Mouse (Mus musculus) adrenal gland, adult 18-20 months (tissue): Measurements from ENCODE around the gene Rgs5. TPM values are rescaled to one million over a fixed set of nuclear protein-coding genes. Genes with fewer than 3 reads are reported as not detected.

Experiments used
- DNase-seq, 2 experiments: peaks; one replicate each; pipeline ENCODE4 v3.0.0; 2021 to 2022; ENCODE audit warnings: low spot score in 2 of 2
- long read RNA-seq, 2 experiments: library from polyadenylated mRNA; stranded (forward); transcript quantifications; one replicate each; pipeline ENCODE4 v2.0.0; 2021
- total RNA-seq, 2 experiments: library from RNA; stranded (reverse); gene quantifications; 1 replicate in 1 of 2; 2 replicates in 1 of 2; pipeline ENCODE4 v1.2.3; 2021

The Rgs5 gene
- 10 to 100 TPM; 26.0 to 66.4 TPM for total RNA-seq
- long read RNA-seq, experiment 1, full-length matches to known transcripts: 55 of 56 reads
- long read RNA-seq, experiment 1, partial matches to known transcripts: 0 of 56 reads
- long read RNA-seq, experiment 1, other reads (novel, unspliced or antisense): 1 of 56 reads
- long read RNA-seq, experiment 2, full-length matches to known transcripts: 10 of 10 reads
- long read RNA-seq, experiment 2, partial matches to known transcripts: 0 of 10 reads
- long read RNA-seq, experiment 2, other reads (novel, unspliced or antisense): 0 of 10 reads

DNA sequence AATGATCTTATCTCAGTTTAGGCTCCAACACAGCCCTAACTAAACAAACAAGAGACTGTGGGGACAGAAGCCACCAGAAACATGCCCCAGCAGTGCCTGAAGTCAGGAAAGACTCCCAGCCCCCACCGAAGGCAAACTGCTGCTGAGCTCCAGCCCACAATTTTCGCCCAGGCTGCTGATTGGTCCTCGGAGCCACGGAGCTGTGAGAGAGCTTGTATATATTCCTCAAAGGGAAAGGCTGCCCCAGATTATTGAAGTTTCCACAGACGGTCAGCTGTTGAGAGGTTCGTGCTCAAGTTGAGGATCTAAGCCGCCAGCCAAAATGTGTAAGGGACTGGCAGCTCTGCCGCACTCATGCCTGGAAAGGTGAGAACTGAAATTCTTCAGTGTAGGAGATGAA is at the start of gene Rgs5:
Rgs5 (plus strand) TSS at position 246 of the 400 bp plus-strand sequence.
- DNase-seq: no peak

DNA sequence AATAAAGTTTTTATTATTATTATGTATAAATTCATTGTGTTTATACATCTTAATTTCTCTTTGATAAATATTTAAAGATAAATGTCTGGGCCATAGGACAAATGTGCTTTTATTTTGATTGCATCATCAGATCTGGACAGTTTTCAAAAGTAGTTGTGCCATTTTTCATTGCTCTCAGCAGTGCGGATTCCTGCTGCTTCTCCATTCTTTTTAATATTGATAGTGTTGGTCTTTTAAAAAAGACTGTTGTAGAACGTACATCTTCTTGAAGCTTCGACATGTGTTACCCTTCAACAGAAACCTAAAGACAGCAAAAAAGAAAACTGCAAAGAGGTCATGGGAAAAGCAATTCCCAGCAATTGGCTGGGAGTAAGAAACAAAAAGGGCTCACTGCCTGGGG is 49.1 kb upstream of the Rgs5 start:
- DNase-seq: no peak

DNA sequence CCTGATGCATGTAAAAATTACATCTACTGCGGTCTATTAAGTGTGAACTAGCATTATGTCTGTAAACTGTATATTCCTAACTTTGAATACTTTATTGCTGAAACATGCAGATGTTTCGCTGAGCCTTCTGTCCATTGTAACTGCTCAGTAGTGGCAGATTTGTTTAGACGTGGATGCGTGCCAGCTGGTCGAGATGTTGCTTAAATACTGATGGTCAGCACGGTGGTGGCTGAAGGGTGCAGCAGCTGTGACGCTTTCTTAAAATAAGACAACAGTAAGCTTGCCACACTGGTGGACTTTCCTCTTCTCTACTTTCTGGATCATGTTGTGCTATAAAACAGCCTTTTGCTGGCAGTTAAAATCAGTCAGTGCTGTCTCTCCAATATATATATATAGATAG is 25.6 kb upstream of the Rgs5 start:
- DNase-seq: no peak

GRCm38 (mm10) chr1:169637251-169637750 is 18.0 kb upstream of the Rgs5 start:
- no peak for DNase-seq

GRCm38 (mm10) chr1:169644884-169645653 is 10.2 kb upstream of the Rgs5 start:
- no peak for DNase-seq

- DNase-seq: no peak
Observed at GRCm38 (mm10) chr1:169659479-169659878, 4.2 kb downstream of the Rgs5 start.

GRCm38 (mm10) chr1:169667328-169667727 is 12.0 kb downstream of the Rgs5 start:
- DNase-seq: no peak

DNA sequence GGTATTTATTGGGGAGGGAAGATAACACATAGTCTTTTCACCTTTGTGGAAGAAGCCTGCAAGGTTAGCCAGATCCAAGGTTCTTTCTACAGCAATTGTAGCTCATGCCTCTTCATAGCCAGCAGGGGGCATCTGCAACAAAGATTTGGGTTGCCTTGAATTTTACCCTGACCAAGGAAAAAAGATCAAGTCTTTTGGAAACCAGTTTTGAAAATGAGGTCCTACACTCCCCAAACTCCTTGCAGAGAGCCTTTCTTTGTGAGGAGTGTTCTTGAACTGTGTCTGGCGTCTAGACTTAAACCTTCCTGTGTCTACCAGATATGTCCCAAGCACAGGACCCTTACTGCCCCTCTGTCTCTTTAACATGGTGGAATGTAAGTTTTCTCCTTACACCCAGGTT is 15.4 kb downstream of the Rgs5 start:
- DNase-seq: no peak

DNA sequence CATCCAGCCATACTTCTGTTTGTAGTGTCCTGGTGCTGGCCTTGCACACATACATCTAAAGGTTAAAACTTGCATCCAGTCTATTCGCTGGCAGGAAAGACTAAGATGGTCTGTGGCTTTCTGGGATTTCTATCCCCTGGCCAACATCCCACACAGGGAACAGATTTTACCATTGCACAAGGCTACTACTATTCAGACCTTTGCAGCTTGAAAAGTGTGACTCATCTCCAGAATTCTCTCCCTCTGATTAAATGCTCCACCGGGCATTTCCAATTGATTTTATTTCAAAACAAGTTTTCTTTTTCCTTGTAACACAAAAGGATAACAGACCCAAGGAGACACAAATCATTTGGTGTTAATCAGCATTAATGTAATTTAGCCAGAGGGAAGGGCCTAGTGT is 16.5 kb downstream of the Rgs5 start:
- no peak for DNase-seq

- DNase-seq: no peak
Observed at GRCm38 (mm10) chr1:169672272-169672671, 17.0 kb downstream of the Rgs5 start.

GRCm38 (mm10) chr1:169674116-169674515 is 18.8 kb downstream of the Rgs5 start:
- DNase-seq: no peak

GRCm38 (mm10) chr1:169676751-169677150 is 21.4 kb downstream of the Rgs5 start:
- DNase-seq: no peak

DNA sequence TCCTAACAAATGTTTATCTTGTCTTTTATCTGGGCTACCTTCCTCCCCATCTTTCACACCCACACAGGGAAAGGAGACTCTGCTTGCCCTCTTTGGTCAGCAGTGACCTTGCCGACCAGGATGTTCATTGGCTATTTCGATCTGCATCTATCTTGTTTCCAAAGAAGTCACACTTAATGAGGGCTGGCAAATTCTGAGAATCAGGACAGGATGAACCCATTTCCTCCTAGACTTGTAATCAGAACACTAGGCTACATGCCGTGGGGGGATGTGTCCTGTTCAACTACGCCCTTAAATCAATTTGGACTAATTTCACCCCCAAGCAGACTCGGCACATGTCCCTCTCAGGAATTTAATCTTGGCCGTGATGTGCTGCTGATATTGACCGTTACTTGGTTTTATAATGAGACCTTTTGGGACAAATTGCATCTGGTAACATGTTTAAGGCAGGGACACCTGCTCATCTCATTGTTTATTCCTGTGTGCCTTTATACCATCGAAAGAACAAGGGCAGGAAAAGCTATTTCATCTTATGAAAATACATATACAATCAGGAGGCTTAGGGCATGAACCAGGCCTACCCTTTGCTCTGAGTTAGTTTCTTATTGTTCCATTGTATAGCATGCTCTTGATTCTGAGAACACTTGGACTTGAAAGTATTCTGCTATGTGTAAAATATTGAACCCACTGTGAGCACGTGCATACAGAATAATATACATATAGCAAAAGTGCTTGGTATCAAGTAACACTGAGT is 25.3 kb downstream of the Rgs5 start:
- DNase-seq: no peak

GRCm38 (mm10) chr1:169682775-169683497 is 27.6 kb downstream of the Rgs5 start:
- no peak for DNase-seq

- DNase-seq: no peak
Observed at GRCm38 (mm10) chr1:169685257-169685656, 30.0 kb downstream of the Rgs5 start.

DNA sequence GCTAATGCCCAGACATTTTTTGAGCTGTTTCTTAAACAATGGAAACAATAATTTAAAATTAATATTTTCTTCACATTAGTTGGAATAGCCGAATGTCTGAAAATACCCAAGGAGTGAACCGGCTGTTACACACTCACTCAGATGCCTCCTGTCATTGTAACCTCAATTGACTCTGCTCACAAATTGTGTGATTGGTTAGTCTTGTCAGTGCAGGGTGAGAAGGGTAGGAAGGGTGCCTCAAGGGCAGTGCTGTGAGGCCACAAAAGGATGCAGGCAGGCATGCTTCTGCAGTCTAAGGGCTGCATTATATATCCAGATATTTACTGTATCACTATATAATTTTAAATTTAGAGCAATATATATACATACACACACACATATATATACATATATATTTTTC is 37.7 kb downstream of the Rgs5 start:
- DNase-seq: no peak

GRCm38 (mm10) chr1:169693537-169693936 is 38.2 kb downstream of the Rgs5 start:
- DNase-seq: no peak

DNA sequence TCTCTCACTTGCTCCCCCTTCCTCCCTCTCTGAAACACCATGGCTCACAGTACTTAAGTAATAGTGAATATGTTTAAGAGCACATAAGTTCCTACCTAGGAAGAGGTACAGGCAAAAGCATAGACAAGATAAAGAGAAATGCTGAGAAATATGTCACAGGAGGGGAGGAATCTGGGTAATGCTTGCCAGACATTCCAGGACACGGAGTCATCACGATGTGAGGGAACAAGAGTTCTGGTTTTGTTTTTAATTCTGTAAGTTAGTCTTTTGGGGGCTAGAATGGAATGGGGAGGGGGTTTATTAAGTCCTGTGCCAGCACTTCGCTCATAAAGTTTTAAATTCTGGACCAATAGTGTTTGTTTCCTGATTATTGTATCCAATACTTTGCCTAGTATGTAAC is 40.1 kb downstream of the Rgs5 start:
- DNase-seq: no peak

DNA sequence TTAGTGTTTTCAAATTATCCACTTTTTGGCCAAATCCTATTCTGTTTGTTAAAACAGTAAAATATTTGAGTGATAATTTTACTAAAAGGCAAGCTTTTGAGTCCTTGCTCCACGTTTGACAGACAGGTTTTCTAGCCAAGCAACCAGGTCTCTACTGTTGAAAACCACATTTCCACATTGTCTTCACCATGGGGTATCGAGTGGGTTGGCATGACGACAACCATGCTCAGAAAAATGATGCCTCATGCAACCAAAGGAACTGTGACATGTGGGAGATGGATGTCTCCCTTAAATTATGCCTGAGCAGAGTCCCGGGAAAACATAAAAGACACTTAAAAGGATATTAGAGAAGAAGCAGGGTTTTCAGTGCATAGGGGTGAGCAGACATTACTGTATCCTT is 41.9 kb downstream of the Rgs5 start:
- DNase-seq: no peak

- no peak for DNase-seq
Observed at GRCm38 (mm10) chr1:169699184-169699583, 43.9 kb downstream of the Rgs5 start.
